In genomic region chr15:79670972-79671299, GRCm38 (mm10) we compare ENCODE assay signal across 8 mouse cellular contexts. TPM values are rescaled to one million over a fixed set of nuclear protein-coding genes. Genes with fewer than 3 reads are reported as not detected.
DNase-seq lines count a peak whose midpoint lies in the region; ATAC-seq and TF ChIP-seq lines count a peak whose summit lies in the region.

No protein-coding gene starts in this region.

- peaks cover 5% of the 10 kb centered on the region for H3K4me1 ChIP-seq in embryonic facial prominence, embryonic 12.5 days
- H3K4me1 ChIP-seq in intestine, embryonic 14.5 days (replicated peaks; ENCODE audit: control insufficient read depth, insufficient read depth, low read length): peaks cover 4% of the 10 kb centered on the region
- H3K4me1 ChIP-seq in neural tube, embryonic 13.5 days (replicated peaks): peaks cover 7% of the 10 kb centered on the region

- ATAC-seq in embryonic facial prominence, embryonic 12.5 days (ENCODE audit: insufficient number of reproducible peaks, insufficient read depth, low FRiP score, low TSS enrichment): no peak
- ATAC-seq in intestine, embryonic 14.5 days (replicated peaks; ENCODE audit: low FRiP score, low TSS enrichment, low read depth): peak; percentile 16; the same call in 1 of the 2 replicates
- peak; percentile 52 for ATAC-seq in neural tube, embryonic 13.5 days (ENCODE audit: low read depth)

- WGBS in embryonic facial prominence, embryonic 12.5 days: under 1% methylated on average over 37 of the region's 37 CpGs
- 1% methylated on average over 35 of the region's 37 CpGs for WGBS in intestine, embryonic 14.5 days
- WGBS in neural tube, embryonic 13.5 days: under 1% methylated on average over 37 of the region's 37 CpGs

- peak overlapping the region; percentile 90 for H3K27ac ChIP-seq in layer of hippocampus, adult 2 months
- H3K27ac ChIP-seq in embryonic facial prominence, embryonic 12.5 days: 0 out of 2 replicates have a peak overlapping the region, but pooled peaks have one; percentile 46
- peak overlapping the region; percentile 6; the same call in 1 of the 2 replicates for H3K27ac ChIP-seq in intestine, embryonic 14.5 days (ENCODE audit: low read depth)
- H3K27ac ChIP-seq in neural tube, embryonic 13.5 days (replicated peaks): 0 out of 2 replicates have a peak overlapping the region, but pooled peaks have one; percentile 56

- H3K9me3 ChIP-seq in embryonic facial prominence, embryonic 12.5 days: no peaks in the 10 kb centered on the region
- H3K9me3 ChIP-seq in intestine, embryonic 14.5 days (ENCODE audit: control insufficient read depth, low read length): no peaks in the 10 kb centered on the region
- H3K9me3 ChIP-seq in neural tube, embryonic 13.5 days: no peaks in the 10 kb centered on the region

- no peaks in the 10 kb centered on the region for H3K27me3 ChIP-seq in embryonic facial prominence, embryonic 12.5 days
- H3K27me3 ChIP-seq in intestine, embryonic 14.5 days (replicated peaks; ENCODE audit: control insufficient read depth, insufficient read depth, low read length): no peaks in the 10 kb centered on the region
- no peaks in the 10 kb centered on the region for H3K27me3 ChIP-seq in neural tube, embryonic 13.5 days

- H3K36me3 ChIP-seq in embryonic facial prominence, embryonic 12.5 days: peaks cover 31% of the 10 kb centered on the region
- H3K36me3 ChIP-seq in intestine, embryonic 14.5 days (ENCODE audit: control insufficient read depth, insufficient read depth, low read length): peaks cover 48% of the 10 kb centered on the region
- H3K36me3 ChIP-seq in neural tube, embryonic 13.5 days: peaks cover 54% of the 10 kb centered on the region

- H3K4me3 ChIP-seq in layer of hippocampus, adult 2 months: peak overlapping the region; percentile 85
- peak overlapping the region; percentile 97 for H3K4me3 ChIP-seq in embryonic facial prominence, embryonic 12.5 days
- H3K4me3 ChIP-seq in intestine, embryonic 14.5 days (ENCODE audit: low read depth, low read length): peak overlapping the region; percentile 95
- peak overlapping the region; percentile 84 for H3K4me3 ChIP-seq in neural tube, embryonic 13.5 days

- peak overlapping the region; percentile 93 for H3K9ac ChIP-seq in embryonic facial prominence, embryonic 12.5 days
- peak overlapping the region; percentile 70 for H3K9ac ChIP-seq in intestine, embryonic 14.5 days (ENCODE audit: low read length)
- H3K9ac ChIP-seq in neural tube, embryonic 13.5 days: peak overlapping the region; percentile 88

- H3K4me2 ChIP-seq in embryonic facial prominence, embryonic 12.5 days (replicated peaks): peak overlapping the region; percentile 68
- peak overlapping the region; percentile 54 for H3K4me2 ChIP-seq in intestine, embryonic 14.5 days (ENCODE audit: low read length)
- peak overlapping the region; percentile 84 for H3K4me2 ChIP-seq in neural tube, embryonic 13.5 days

- no peak for TF ChIP-seq CTCF in layer of hippocampus, adult 2 months (conservative IDR thresholded peaks at IDR 0.05)

- DNase-seq in layer of hippocampus, adult 2 months (ENCODE audit: low spot score in 2 of 2): no peak
- no peak for DNase-seq in layer of hippocampus, adult 9-10 months (ENCODE audit: low spot score)
- no peak for DNase-seq in intestine, embryonic 14.5 days (ENCODE audit: low spot score)
- DNase-seq in ovary, postnatal 10 days (ENCODE audit: low spot score): no peak
- DNase-seq in thymus, postnatal 0 days (ENCODE audit: low spot score): no peak
- no peak for DNase-seq in right cerebral cortex, postnatal 36 days (ENCODE audit: low spot score in 2 of 2)

RNA-seq across cellular contexts. Expression of gene Tomm22, which starts 0.3 kb away (rescaled TPM):
- 100 to 1,000 TPM in 1 of 2 experiments, 10 to 100 TPM in 1; 99.9 to 105 TPM for total RNA-seq in layer of hippocampus, adult 2 months (2021)
- polyA plus RNA-seq in embryonic facial prominence, embryonic 12.5 days (2016; fragmentation: Nextera tagmentation; extraction: Ambion mirVana): 229 and 235 TPM in 2 replicates
- polyA plus RNA-seq in intestine, embryonic 14.5 days (2014; fragmentation: Nextera tagmentation; extraction: Ambion mirVana): 244 and 272 TPM in 2 replicates
- polyA plus RNA-seq in neural tube, embryonic 13.5 days (2015; fragmentation: Nextera tagmentation; extraction: Ambion mirVana): 263 and 294 TPM in 2 replicates
- 280 and 287 TPM in 2 replicates for polyA plus RNA-seq in thymus, postnatal 0 days (2015; fragmentation: Nextera tagmentation; extraction: Ambion mirVana)

RNA-seq across cellular contexts. Expression of gene Cby1, which starts 11.9 kb away (rescaled TPM):
- total RNA-seq in layer of hippocampus, adult 2 months (2021): 10 to 100 TPM; 39.5 to 45.4 TPM
- 59.9 and 60.3 TPM in 2 replicates for polyA plus RNA-seq in embryonic facial prominence, embryonic 12.5 days (2016; fragmentation: Nextera tagmentation; extraction: Ambion mirVana)
- polyA plus RNA-seq in intestine, embryonic 14.5 days (2014; fragmentation: Nextera tagmentation; extraction: Ambion mirVana): 36.0 and 39.3 TPM in 2 replicates
- 82.6 and 85.6 TPM in 2 replicates for polyA plus RNA-seq in neural tube, embryonic 13.5 days (2015; fragmentation: Nextera tagmentation; extraction: Ambion mirVana)
- polyA plus RNA-seq in thymus, postnatal 0 days (2015; fragmentation: Nextera tagmentation; extraction: Ambion mirVana): 57.0 and 57.5 TPM in 2 replicates

RNA-seq across cellular contexts. Expression of gene Fam227a, which starts 12.2 kb away (rescaled TPM):
- 10 to 100 TPM; 12.3 to 13.1 TPM for total RNA-seq in layer of hippocampus, adult 2 months (2021)
- polyA plus RNA-seq in embryonic facial prominence, embryonic 12.5 days (2016; fragmentation: Nextera tagmentation; extraction: Ambion mirVana): 2.6 and 2.9 TPM in 2 replicates
- polyA plus RNA-seq in intestine, embryonic 14.5 days (2014; fragmentation: Nextera tagmentation; extraction: Ambion mirVana): 1.3 and 1.9 TPM in 2 replicates
- polyA plus RNA-seq in neural tube, embryonic 13.5 days (2015; fragmentation: Nextera tagmentation; extraction: Ambion mirVana): 5.3 and 6.2 TPM in 2 replicates
- 0.39 and 0.48 TPM in 2 replicates for polyA plus RNA-seq in thymus, postnatal 0 days (2015; fragmentation: Nextera tagmentation; extraction: Ambion mirVana)

RNA-seq across cellular contexts. Expression of gene Josd1, which starts 16.8 kb away (rescaled TPM):
- total RNA-seq in layer of hippocampus, adult 2 months (2021): 10 to 100 TPM; 46.0 to 47.0 TPM
- polyA plus RNA-seq in embryonic facial prominence, embryonic 12.5 days (2016; fragmentation: Nextera tagmentation; extraction: Ambion mirVana): 30.1 and 32.7 TPM in 2 replicates
- polyA plus RNA-seq in intestine, embryonic 14.5 days (2014; fragmentation: Nextera tagmentation; extraction: Ambion mirVana): 13.8 and 16.1 TPM in 2 replicates
- 20.9 and 21.3 TPM in 2 replicates for polyA plus RNA-seq in neural tube, embryonic 13.5 days (2015; fragmentation: Nextera tagmentation; extraction: Ambion mirVana)
- polyA plus RNA-seq in thymus, postnatal 0 days (2015; fragmentation: Nextera tagmentation; extraction: Ambion mirVana): 15.5 and 16.3 TPM in 2 replicates

RNA-seq across cellular contexts. Expression of gene Gtpbp1, which starts 19.7 kb away (rescaled TPM):
- 10 to 100 TPM; 52.4 to 59.1 TPM for total RNA-seq in layer of hippocampus, adult 2 months (2021)
- 41.5 and 43.6 TPM in 2 replicates for polyA plus RNA-seq in embryonic facial prominence, embryonic 12.5 days (2016; fragmentation: Nextera tagmentation; extraction: Ambion mirVana)
- polyA plus RNA-seq in intestine, embryonic 14.5 days (2014; fragmentation: Nextera tagmentation; extraction: Ambion mirVana): 33.1 and 35.1 TPM in 2 replicates
- polyA plus RNA-seq in neural tube, embryonic 13.5 days (2015; fragmentation: Nextera tagmentation; extraction: Ambion mirVana): 38.1 and 40.9 TPM in 2 replicates
- polyA plus RNA-seq in thymus, postnatal 0 days (2015; fragmentation: Nextera tagmentation; extraction: Ambion mirVana): 38.7 and 41.3 TPM in 2 replicates

Comparison
In these comparisons a context has a peak if more than half of its experiments do, and no peak if none do; other contexts are left out.
1. H3K27ac ChIP-seq: peak in every context shown above with its lines; median percentile 90 in layer of hippocampus, adult 2 months; 56 in neural tube, embryonic 13.5 days; 46 in embryonic facial prominence, embryonic 12.5 days; 6 in intestine, embryonic 14.5 days.